Mouse (Mus musculus) bone marrow, adult 2 months (tissue): ENCODE measurements around the gene Ms4a14. TPM values are rescaled to one million over a fixed set of nuclear protein-coding genes. Genes with fewer than 3 reads are reported as not detected.
A peak's percentile ranks its signal among the peaks of the same experiment; 100 is the strongest.
"Not testable (repeated sequence)": the region's sequence is repeated elsewhere in the genome, so short reads cannot be mapped to it uniquely, and the experiment has no call there.

Source experiments
- H3K27ac ChIP-seq: fragments of 200-500 bp; 2 replicates; pipeline ENCODE4 v1.5.1; 2012; ENCODE audit warnings: low read depth, mild to moderate bottlenecking, control low read depth, inconsistent platforms, low read length; ENCODE audit not compliant: control insufficient read depth, poor library complexity, insufficient read depth
- H3K4me1 ChIP-seq: fragments of 200-500 bp; 2 replicates; pipeline ENCODE4 v1.6.1; 2011; ENCODE audit warnings: low read length; ENCODE audit not compliant: control insufficient read depth, insufficient read depth
- H3K4me3 ChIP-seq: fragments of 200-500 bp; replicated peaks from 2 replicates; pipeline ENCODE3; 2011; ENCODE audit warnings: mild to moderate bottlenecking, low read depth, low read length, control low read depth; ENCODE audit not compliant: control insufficient read depth
- CTCF ChIP-seq: fragments of 200-500 bp; IDR thresholded peaks from 2 replicates; pipeline ENCODE4 v1.5.1; 2011; ENCODE audit warnings: low read length, control low read depth; ENCODE audit not compliant: control insufficient read depth, insufficient read depth
- POLR2A ChIP-seq: fragments of 200-500 bp; IDR thresholded peaks from 2 replicates; pipeline ENCODE4 v1.6.1; 2011; ENCODE audit warnings: low read depth, mild to moderate bottlenecking, control low read depth, low read length, borderline replicate concordance; ENCODE audit not compliant: control insufficient read depth
- whole genome bisulfite sequencing: fragments of 180-500 bp; shearing (Covaris S2); methylation state at CpG from one replicate; pipeline ENCODE4 v1.1.7; 2018; 5-methylcytosine and 5-hydroxymethylcytosine counted together
- polyA plus RNA-seq: library from polyadenylated mRNA; stranded (reverse); fragments of >200 nt; gene quantifications from 2 replicates; pipeline ENCODE4 v1.2.4, GENCODE M21; 2011; ENCODE audit warnings: low replicate concordance; ENCODE audit not compliant: missing spikeins, insufficient read depth, insufficient read length

Gene Ms4a14
- polyA plus RNA-seq, 1 experiment = 0.85 TPM

GRCm38 (mm10) chr19:11321123-11321522 is 6.9 kb upstream of the Ms4a14 start:
- H3K4me1 ChIP-seq = no peaks in the 10 kb centered on the region
- no peak for TF ChIP-seq CTCF
- TF ChIP-seq POLR2A = no peak
- WGBS = 49% methylated on average over 1 of the region's 1 CpGs
- H3K27ac ChIP-seq = no peak overlapping the region
- no peak overlapping the region for H3K4me3 ChIP-seq

- Histone ChIP-seq H3K4me3 (no peak overlapping the region), H3K27ac (no peak overlapping the region), H3K4me1 (no peaks in the 10 kb centered on the region)
- no peak for TF ChIP-seq POLR2A
- no peak for TF ChIP-seq CTCF
- WGBS = 80% methylated on average over 4 of the region's 4 CpGs
Observed at GRCm38 (mm10) chr19:11316786-11317185, 2.5 kb upstream of the Ms4a14 start.

GRCm38 (mm10) chr19:11308888-11309287 is 5.4 kb downstream of the Ms4a14 start:
- H3K4me3 ChIP-seq = no peak overlapping the region
- TF ChIP-seq POLR2A = no peak
- no peak for TF ChIP-seq CTCF
- no peaks in the 10 kb centered on the region for H3K4me1 ChIP-seq

GRCm38 (mm10) chr19:11299529-11299928 is 14.7 kb downstream of the Ms4a14 start:
- H3K4me1 ChIP-seq, H3K27ac ChIP-seq: not testable (repeated sequence)
- WGBS = 68% methylated on average over 4 of the region's 4 CpGs

More at GRCm38 (mm10) chr19:11308888-11309287, 5.4 kb downstream of the Ms4a14 start:
- H3K27ac ChIP-seq = no peak overlapping the region

GRCm38 (mm10) chr19:11298939-11299338 is 15.3 kb downstream of the Ms4a14 start:
- TF ChIP-seq CTCF = no peak
- no peak for TF ChIP-seq POLR2A
- WGBS = 81% methylated on average over 2 of the region's 2 CpGs

More at GRCm38 (mm10) chr19:11299529-11299928, 14.7 kb downstream of the Ms4a14 start:
- H3K4me3 ChIP-seq = not testable (repeated sequence)

GRCm38 (mm10) chr19:11293616-11294015 is 20.6 kb downstream of the Ms4a14 start:
- WGBS = 35% methylated on average over 3 of the region's 3 CpGs
- not testable (repeated sequence) for H3K27ac ChIP-seq, H3K4me1 ChIP-seq, H3K4me3 ChIP-seq

More at GRCm38 (mm10) chr19:11298939-11299338, 15.3 kb downstream of the Ms4a14 start:
- H3K4me3 ChIP-seq = no peak overlapping the region
- H3K27ac ChIP-seq = no peak overlapping the region
- H3K4me1 ChIP-seq = no peaks in the 10 kb centered on the region

GRCm38 (mm10) chr19:11292990-11293389 is 21.3 kb downstream of the Ms4a14 start:
- no peak for TF ChIP-seq CTCF
- TF ChIP-seq POLR2A = no peak
- Histone ChIP-seq H3K4me3 (peak overlapping the region; percentile 58), H3K4me1 (no peaks in the 10 kb centered on the region), H3K27ac (peak overlapping the region; percentile 45; the same call in 1 of the 2 replicates)
- WGBS = 8% methylated on average over 12 of the region's 12 CpGs

GRCm38 (mm10) chr19:11283773-11284172 is 30.5 kb downstream of the Ms4a14 start, which contains the start of gene Ms4a5:
Gene Ms4a5, minus strand, starts transcription at chr19:11283873.
- Histone ChIP-seq H3K4me1 (no peaks in the 10 kb centered on the region), H3K4me3 (no peak within 1 kb of the TSS), H3K27ac (no peak within 1 kb of the TSS)
- WGBS = 83% methylated on average over 2 of the region's 2 CpGs
- TF ChIP-seq POLR2A (no peak), CTCF (no peak)

GRCm38 (mm10) chr19:11280223-11280622 is 34.0 kb downstream of the Ms4a14 start:
- 81% methylated on average over 3 of the region's 3 CpGs for WGBS
- Histone ChIP-seq H3K27ac (no peak overlapping the region), H3K4me1 (no peaks in the 10 kb centered on the region), H3K4me3 (no peak overlapping the region)
- TF ChIP-seq POLR2A (no peak), CTCF (no peak)

- no peaks in the 10 kb centered on the region for H3K4me1 ChIP-seq
- no peak overlapping the region for H3K4me3 ChIP-seq
- H3K27ac ChIP-seq = no peak overlapping the region
- 79% methylated on average over 5 of the region's 5 CpGs for WGBS
- TF ChIP-seq POLR2A (no peak), CTCF (no peak)
Observed at GRCm38 (mm10) chr19:11276431-11276830, 37.8 kb downstream of the Ms4a14 start.
